Mouse (Mus musculus) liver, adult 10 weeks (tissue): ENCODE data around the gene Gsk3b. TPM values are rescaled to one million over a fixed set of nuclear protein-coding genes. Genes with fewer than 3 reads are reported as not detected.

Source experiments
- polyA plus RNA-seq: library from polyadenylated mRNA; stranded (reverse); fragments of 350-450 nt; fragmentation: Illumina TruSeq; extraction: RNeasy Lipid Tissue Mini Kit (QIAGEN cat#74804); gene quantifications from one replicate; pipeline ENCODE4 v1.2.3, GENCODE M21; 2014; ENCODE audit warnings: low read depth, low replicate concordance

The Gsk3b gene
- 16.6 TPM for polyA plus RNA-seq

GRCm38 (mm10) chr16:38088629-38089446 is at the start of gene Gsk3b:
Gsk3b (plus strand) TSS chr16:38089001.

GRCm38 (mm10) chr16:38294685-38295348 is 206.0 kb downstream of the Gsk3b start, which contains the start of gene Nr1i2:
Nr1i2 (minus strand) TSS chr16:38294824.

Other genes with a start within 250 kb of the Gsk3b start
- 3.9 TPM for gene Gm36028, start 227.9 kb upstream of the Gsk3b start, polyA plus RNA-seq
- 37.5 TPM for gene Lrrc58, start 220.6 kb upstream of the Gsk3b start, polyA plus RNA-seq
- gene Gpr156, start 172.5 kb upstream of the Gsk3b start, polyA plus RNA-seq: not detected
- 13.2 TPM for gene Nr1i2, start 205.8 kb downstream of the Gsk3b start, polyA plus RNA-seq